Mouse (Mus musculus) embryonic facial prominence, embryonic 11.5 days (tissue): ENCODE measurements around the gene Mcee. TPM values are rescaled to one million over a fixed set of nuclear protein-coding genes. Genes with fewer than 3 reads are reported as not detected.

ENCODE experiments used
- ATAC-seq: fragments of 200-750 bp; cut with Nextera tagmentation; replicated peaks from 2 replicates; pipeline ENCODE4 v1.8.0; 2017; ENCODE audit warnings: low read depth; ENCODE audit not compliant: insufficient number of reproducible peaks, low FRiP score, low TSS enrichment
- DNase-seq: peaks from one replicate; pipeline ENCODE4 v3.0.0-alpha.2; 2015; ENCODE audit warnings: low spot score
- H3K27ac ChIP-seq: fragments of 300-500 bp; sonication (generic); replicated peaks from 2 replicates; pipeline ENCODE4 v1.5.1; 2014; ENCODE audit warnings: mild to moderate bottlenecking, low read depth, low read length, control low read depth
- H3K27me3 ChIP-seq: fragments of 300-500 bp; sonication (generic); 2 replicates; pipeline ENCODE4 v1.6.1; 2014; ENCODE audit warnings: mild to moderate bottlenecking, low read length, moderate library complexity, mixed read lengths; ENCODE audit not compliant: control insufficient read depth, insufficient read depth
- H3K36me3 ChIP-seq: fragments of 300-500 bp; sonication (generic); replicated peaks from 2 replicates; pipeline ENCODE4 v1.6.1; 2014; ENCODE audit warnings: low read depth, mild to moderate bottlenecking, low read length, moderate library complexity, mixed read lengths; ENCODE audit not compliant: control insufficient read depth, insufficient read depth
- H3K4me1 ChIP-seq: fragments of 300-500 bp; sonication (generic); 2 replicates; pipeline ENCODE4 v1.6.1; 2014; ENCODE audit warnings: low read length, mixed read lengths; ENCODE audit not compliant: control insufficient read depth, insufficient read depth
- H3K4me2 ChIP-seq: fragments of 300-500 bp; sonication (generic); 2 replicates; pipeline ENCODE4 v1.6.1; 2014; ENCODE audit warnings: low read depth, mild to moderate bottlenecking, control low read depth, low read length, moderate library complexity
- H3K4me3 ChIP-seq: fragments of 300-500 bp; sonication (generic); 2 replicates; pipeline ENCODE4 v1.5.1; 2014; ENCODE audit warnings: low read depth, low read length, control low read depth
- H3K9ac ChIP-seq: fragments of 300-500 bp; sonication (generic); replicated peaks from 2 replicates; pipeline ENCODE4 v1.6.1; 2014; ENCODE audit warnings: mild to moderate bottlenecking, control low read depth, low read length
- H3K9me3 ChIP-seq: fragments of 300-500 bp; sonication (generic); replicated peaks from 2 replicates; pipeline ENCODE4 v1.6.1; 2016; ENCODE audit warnings: mild to moderate bottlenecking, low read length, inconsistent platforms, mixed read lengths; ENCODE audit not compliant: control insufficient read depth
- WGBS: fragments of 180-500 bp; shearing (Covaris S2); extraction: QIAGEN DNeasy Blood & Tissue Kit; methylation state at CpG from one replicate; pipeline ENCODE4 v1.1.7; 2014; 5-methylcytosine and 5-hydroxymethylcytosine counted together
- polyA plus RNA-seq: library from polyadenylated mRNA; unstranded; fragments of >200 nt; fragmentation: Nextera tagmentation; extraction: Ambion mirVana; gene quantifications from 2 replicates; pipeline ENCODE4 v1.2.1, GENCODE M21; 2014

Mcee gene
- 44.3 and 44.4 TPM in 2 replicates for polyA plus RNA-seq

GRCm38 (mm10) chr7:64392122-64392818, at the start of gene Mcee, which contains the start of gene Mphosph10:
TSS of gene Mcee (plus strand) at chr7:64392607.
TSS of gene Mphosph10 (minus strand) at chr7:64392268.
- no peaks in the 10 kb centered on the region for H3K36me3 ChIP-seq
- WGBS, result under 1% methylated on average over 54 of the region's 54 CpGs
- peak; percentile 98 for ATAC-seq
- peak; percentile 94 for DNase-seq
- H3K4me2 ChIP-seq, result peak within 1 kb of the TSS; percentile 71
- no peaks in the 10 kb centered on the region for H3K9me3 ChIP-seq
- H3K9ac ChIP-seq, result peak within 1 kb of the TSS; percentile 73
- no peaks in the 10 kb centered on the region for H3K4me1 ChIP-seq
- no peaks in the 10 kb centered on the region for H3K27me3 ChIP-seq
- H3K27ac ChIP-seq, result peak within 1 kb of the TSS; percentile 56; the same call in 1 of the 2 replicates
- H3K4me3 ChIP-seq, result peak within 1 kb of the TSS; percentile 72

- DNase-seq (no peak), ATAC-seq (no peak)
- H3K4me1 ChIP-seq, result no peaks in the 10 kb centered on the region
- H3K36me3 ChIP-seq, result no peaks in the 10 kb centered on the region; the same call in 1 of the 2 replicates
- H3K4me3 ChIP-seq, result no peak overlapping the region
- 91% methylated on average over 1 of the region's 1 CpGs for WGBS
- H3K4me2 ChIP-seq, result no peak overlapping the region
- no peak overlapping the region for H3K27ac ChIP-seq
- no peaks in the 10 kb centered on the region for H3K9me3 ChIP-seq
- no peak overlapping the region for H3K9ac ChIP-seq
- H3K27me3 ChIP-seq, result no peaks in the 10 kb centered on the region
Observed at GRCm38 (mm10) chr7:64347813-64348212, 44.6 kb upstream of the Mcee start.

GRCm38 (mm10) chr7:64349147-64349861, 43.1 kb upstream of the Mcee start:
- Histone ChIP-seq H3K9ac (no peak overlapping the region), H3K27me3 (no peaks in the 10 kb centered on the region), H3K9me3 (no peaks in the 10 kb centered on the region), H3K4me3 (no peak overlapping the region), H3K36me3 (no peaks in the 10 kb centered on the region; the same call in 1 of the 2 replicates), H3K4me1 (no peaks in the 10 kb centered on the region), H3K4me2 (no peak overlapping the region), H3K27ac (no peak overlapping the region)
- DNase-seq (no peak), ATAC-seq (no peak)
- WGBS, result 92% methylated on average over 15 of the region's 15 CpGs

GRCm38 (mm10) chr7:64351087-64351486, 41.3 kb upstream of the Mcee start:
- no peak overlapping the region for H3K4me2 ChIP-seq
- H3K9ac ChIP-seq, result no peak overlapping the region
- no peaks in the 10 kb centered on the region for H3K27me3 ChIP-seq
- no peak overlapping the region for H3K4me3 ChIP-seq
- no peak for DNase-seq
- no peaks in the 10 kb centered on the region; the same call in 1 of the 2 replicates for H3K36me3 ChIP-seq
- no peaks in the 10 kb centered on the region for H3K9me3 ChIP-seq
- no peaks in the 10 kb centered on the region for H3K4me1 ChIP-seq
- no peak for ATAC-seq
- WGBS, result 87% methylated on average over 4 of the region's 4 CpGs
- no peak overlapping the region for H3K27ac ChIP-seq

- ATAC-seq, result no peak
Observed at GRCm38 (mm10) chr7:64354206-64354605, 38.2 kb upstream of the Mcee start.

GRCm38 (mm10) chr7:64356661-64357060, 35.7 kb upstream of the Mcee start:
- H3K4me3 ChIP-seq, result no peak overlapping the region
- no peaks in the 10 kb centered on the region for H3K9me3 ChIP-seq
- no peak overlapping the region for H3K4me2 ChIP-seq
- no peak overlapping the region for H3K27ac ChIP-seq
- H3K27me3 ChIP-seq, result no peaks in the 10 kb centered on the region
- H3K4me1 ChIP-seq, result no peaks in the 10 kb centered on the region; the same call in 1 of the 2 replicates
- DNase-seq, result no peak
- H3K9ac ChIP-seq, result no peak overlapping the region
- H3K36me3 ChIP-seq, result no peaks in the 10 kb centered on the region; the same call in 1 of the 2 replicates
- no peak for ATAC-seq
- whole genome bisulfite sequencing, result 88% methylated on average over 5 of the region's 5 CpGs

More at GRCm38 (mm10) chr7:64354206-64354605, 38.2 kb upstream of the Mcee start:
- Histone ChIP-seq H3K27ac (no peak overlapping the region), H3K4me1 (no peaks in the 10 kb centered on the region), H3K27me3 (no peaks in the 10 kb centered on the region), H3K9me3 (no peaks in the 10 kb centered on the region), H3K4me2 (no peak overlapping the region), H3K4me3 (no peak overlapping the region), H3K36me3 (no peaks in the 10 kb centered on the region; the same call in none of the 2 replicates), H3K9ac (no peak overlapping the region)
- 67% methylated on average over 14 of the region's 14 CpGs for WGBS
- DNase-seq, result no peak

- Histone ChIP-seq H3K36me3 (no peaks in the 10 kb centered on the region; the same call in 1 of the 2 replicates), H3K4me2 (no peak overlapping the region), H3K27ac (no peak overlapping the region), H3K9ac (no peak overlapping the region), H3K9me3 (no peaks in the 10 kb centered on the region), H3K27me3 (no peaks in the 10 kb centered on the region), H3K4me3 (no peak overlapping the region), H3K4me1 (no peaks in the 10 kb centered on the region; the same call in 1 of the 2 replicates)
- DNase-seq, result no peak
- 85% methylated on average over 9 of the region's 9 CpGs for WGBS
- no peak for ATAC-seq
Observed at GRCm38 (mm10) chr7:64357405-64357804, 35.0 kb upstream of the Mcee start.

GRCm38 (mm10) chr7:64358666-64359065, 33.7 kb upstream of the Mcee start:
- DNase-seq (no peak), ATAC-seq (no peak)
- Histone ChIP-seq H3K36me3 (no peaks in the 10 kb centered on the region; the same call in 1 of the 2 replicates), H3K27me3 (no peaks in the 10 kb centered on the region), H3K4me3 (no peak overlapping the region), H3K4me2 (no peak overlapping the region), H3K9ac (no peak overlapping the region), H3K9me3 (no peaks in the 10 kb centered on the region), H3K27ac (no peak overlapping the region), H3K4me1 (no peaks in the 10 kb centered on the region; the same call in 1 of the 2 replicates)
- WGBS, result 90% methylated on average over 6 of the region's 6 CpGs
